Mouse (Mus musculus) forebrain, embryonic 11.5 days (tissue): Measurements from ENCODE around the gene Pdia4. TPM values are rescaled to one million over a fixed set of nuclear protein-coding genes. Genes with fewer than 3 reads are reported as not detected.
A peak's percentile ranks its signal among the peaks of the same experiment; 100 is the strongest.

ENCODE experiments used
- ATAC-seq: fragments of 200-750 bp; cut with Nextera tagmentation; replicated peaks from 2 replicates; pipeline ENCODE4 v1.8.0; 2017; ENCODE audit warnings: moderate TSS enrichment; ENCODE audit not compliant: low FRiP score
- DNase-seq: peaks from one replicate; pipeline ENCODE4 v3.0.0-alpha.2; 2017; ENCODE audit warnings: low spot score
- H3K27ac ChIP-seq: fragments of 300-500 bp; sonication (generic); 2 replicates; pipeline ENCODE4 v1.5.1; 2014; ENCODE audit warnings: low read depth, low read length
- H3K27me3 ChIP-seq: fragments of 300-500 bp; sonication (generic); 2 replicates; pipeline ENCODE4 v1.6.1; 2014; ENCODE audit warnings: mild to moderate bottlenecking, low read length, mixed read lengths; ENCODE audit not compliant: control insufficient read depth, insufficient read depth
- H3K36me3 ChIP-seq: fragments of 300-500 bp; sonication (generic); 2 replicates; pipeline ENCODE4 v1.6.1; 2014; ENCODE audit warnings: mild to moderate bottlenecking, low read length, moderate library complexity, mixed read lengths; ENCODE audit not compliant: control insufficient read depth, insufficient read depth
- H3K4me1 ChIP-seq: fragments of 300-500 bp; sonication (generic); replicated peaks from 2 replicates; pipeline ENCODE4 v1.6.1; 2014; ENCODE audit warnings: low read length, mixed read lengths; ENCODE audit not compliant: control insufficient read depth, insufficient read depth
- H3K4me2 ChIP-seq: fragments of 300-500 bp; sonication (generic); 2 replicates; pipeline ENCODE4 v1.6.1; 2014; ENCODE audit warnings: low read depth, mild to moderate bottlenecking, low read length, moderate library complexity, mixed read lengths; ENCODE audit not compliant: severe bottlenecking
- H3K4me3 ChIP-seq: fragments of 300-500 bp; sonication (generic); 2 replicates; pipeline ENCODE4 v1.5.1; 2014; ENCODE audit warnings: low read depth, low read length
- H3K9ac ChIP-seq: fragments of 300-500 bp; sonication (generic); 2 replicates; pipeline ENCODE4 v1.6.1; 2014; ENCODE audit warnings: low read length
- H3K9me3 ChIP-seq: fragments of 300-500 bp; sonication (generic); 2 replicates; pipeline ENCODE4 v1.6.1; 2016; ENCODE audit warnings: low read length, mixed read lengths; ENCODE audit not compliant: control insufficient read depth
- WGBS: fragments of 180-500 bp; shearing (Covaris S2); extraction: QIAGEN DNeasy Blood & Tissue Kit; methylation state at CpG from one replicate; pipeline ENCODE4 v1.1.7; 2014; 5-methylcytosine and 5-hydroxymethylcytosine counted together
- polyA plus RNA-seq: library from polyadenylated mRNA; unstranded; fragments of >200 nt; fragmentation: Nextera tagmentation; extraction: Ambion mirVana; gene quantifications from 2 replicates; pipeline ENCODE4 v1.2.1, GENCODE M21; 2014

Pdia4 gene
- polyA plus RNA-seq, 1 experiment from 2014 or later, result 252 TPM

DNA sequence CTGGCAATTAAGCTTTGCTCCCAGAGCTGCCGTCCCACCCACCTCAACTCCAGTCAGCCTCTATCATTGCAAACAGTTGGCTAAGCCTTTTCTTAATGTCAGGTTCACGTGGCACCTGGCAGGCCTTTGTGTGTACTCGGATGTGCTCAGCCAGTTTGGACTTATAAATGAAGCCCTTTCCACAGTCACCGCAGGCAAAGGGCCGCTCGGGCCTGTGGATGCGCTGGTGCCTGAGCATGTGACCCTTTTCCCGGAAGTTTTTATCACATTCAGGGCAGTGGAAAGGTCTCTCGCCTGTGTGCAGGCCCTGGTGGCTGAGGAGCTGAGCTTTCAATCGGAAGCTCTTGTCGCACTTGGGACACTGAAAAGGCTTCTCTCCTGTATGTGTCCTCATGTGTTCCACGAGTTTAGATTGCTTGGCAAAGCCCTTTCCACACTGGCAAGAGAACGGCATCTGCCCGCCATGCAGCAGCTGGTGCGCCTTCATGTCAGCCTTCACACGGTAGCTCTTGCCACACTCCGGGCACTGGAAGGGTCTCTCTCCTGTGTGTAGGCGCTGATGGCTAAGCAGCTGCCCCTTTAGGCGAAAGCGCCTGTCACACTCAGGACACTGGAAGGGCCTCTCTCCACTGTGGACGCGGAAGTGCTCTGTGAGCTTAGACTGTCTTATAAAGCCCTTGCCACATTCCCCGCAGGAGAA lies 6.5 kb upstream of the Pdia4 start:
- no peaks in the 10 kb centered on the region for H3K4me1 ChIP-seq
- no peaks in the 10 kb centered on the region; the same call in 1 of the 2 replicates for H3K36me3 ChIP-seq
- DNase-seq, result peak; percentile 30
- H3K27me3 ChIP-seq, result no peaks in the 10 kb centered on the region
- no peak overlapping the region for H3K4me2 ChIP-seq
- H3K27ac ChIP-seq, result no peak overlapping the region
- H3K9me3 ChIP-seq, result no peaks in the 10 kb centered on the region
- 94% methylated on average over 23 of the region's 23 CpGs for WGBS
- H3K9ac ChIP-seq, result no peak overlapping the region
- no peak for ATAC-seq
- no peak overlapping the region for H3K4me3 ChIP-seq

- H3K36me3 ChIP-seq, result no peaks in the 10 kb centered on the region; the same call in 1 of the 2 replicates
- H3K4me2 ChIP-seq, result no peak overlapping the region
- DNase-seq (no peak), ATAC-seq (no peak)
- no peak overlapping the region for H3K27ac ChIP-seq
- H3K9ac ChIP-seq, result no peak overlapping the region
- no peak overlapping the region for H3K4me3 ChIP-seq
- 92% methylated on average over 8 of the region's 8 CpGs for WGBS
- H3K4me1 ChIP-seq, result no peaks in the 10 kb centered on the region
- no peaks in the 10 kb centered on the region for H3K27me3 ChIP-seq
- H3K9me3 ChIP-seq, result no peaks in the 10 kb centered on the region
Measured at GRCm38 (mm10) chr6:47818721-47819120, 5.5 kb upstream of the Pdia4 start.

DNA sequence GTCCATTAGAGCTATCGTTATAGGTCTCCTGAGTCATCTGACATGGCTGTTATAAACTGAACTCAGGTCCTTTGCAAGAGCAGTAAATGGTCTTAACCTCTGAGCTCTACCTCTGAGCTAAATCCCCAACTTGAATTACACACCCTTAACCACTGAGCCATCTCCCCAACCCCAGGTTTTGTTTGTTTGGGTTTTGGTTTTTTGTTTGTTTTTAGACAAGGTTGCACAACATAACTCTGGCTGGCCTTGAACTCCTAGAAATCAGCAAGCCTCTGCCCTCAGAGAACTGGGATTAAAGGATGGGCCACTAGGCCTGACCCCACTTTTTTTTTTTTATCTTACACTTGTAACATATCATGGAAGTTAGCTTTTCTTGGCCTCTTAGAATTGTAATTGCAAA lies 2.9 kb upstream of the Pdia4 start:
- peaks cover 6% of the 10 kb centered on the region; the same call in 1 of the 2 replicates for H3K4me1 ChIP-seq
- H3K9me3 ChIP-seq, result no peaks in the 10 kb centered on the region
- ATAC-seq, result no peak
- 91% methylated on average over 1 of the region's 1 CpGs for WGBS
- DNase-seq, result peak; percentile 17
- no peak overlapping the region for H3K27ac ChIP-seq
- H3K27me3 ChIP-seq, result no peaks in the 10 kb centered on the region
- no peak overlapping the region for H3K4me3 ChIP-seq
- H3K4me2 ChIP-seq, result no peak overlapping the region
- H3K9ac ChIP-seq, result no peak overlapping the region
- no peaks in the 10 kb centered on the region; the same call in 1 of the 2 replicates for H3K36me3 ChIP-seq

GRCm38 (mm10) chr6:47812271-47812915 lies 837 bp downstream of the Pdia4 start:
- 1% methylated on average over 17 of the region's 17 CpGs for WGBS
- Histone ChIP-seq H3K36me3 (no peaks in the 10 kb centered on the region), H3K4me1 (peaks cover 8% of the 10 kb centered on the region; the same call in 1 of the 2 replicates), H3K4me3 (peak overlapping the region; percentile 84), H3K4me2 (peak overlapping the region; percentile 54), H3K27ac (peak overlapping the region; percentile 92), H3K27me3 (no peaks in the 10 kb centered on the region), H3K9ac (peak overlapping the region; percentile 94), H3K9me3 (no peaks in the 10 kb centered on the region)
- ATAC-seq (no peak), DNase-seq (no peak)

DNA sequence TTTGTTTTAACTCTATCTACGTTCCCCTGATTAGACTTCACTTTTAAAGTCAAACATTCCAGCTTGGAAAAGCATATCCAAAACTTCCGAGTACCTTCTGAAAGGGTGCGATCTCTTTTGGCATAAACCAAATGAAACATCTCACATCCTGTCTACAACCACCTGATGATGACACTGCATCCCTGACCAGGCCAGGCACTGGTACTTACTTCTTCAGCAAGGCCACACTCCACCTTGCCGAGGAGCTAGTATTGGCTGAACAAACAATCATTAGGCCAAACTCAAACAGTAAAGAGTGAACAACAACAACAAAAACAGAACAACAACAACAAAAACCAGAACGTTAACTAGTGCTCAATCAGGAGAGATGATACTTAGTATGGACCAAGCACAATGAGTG lies 1.9 kb downstream of the Pdia4 start:
- 76% methylated on average over 5 of the region's 5 CpGs for WGBS
- Histone ChIP-seq H3K4me1 (peaks cover 8% of the 10 kb centered on the region; the same call in 1 of the 2 replicates), H3K9ac (peak overlapping the region; percentile 94), H3K36me3 (peaks cover 4% of the 10 kb centered on the region; the same call in 1 of the 2 replicates), H3K4me3 (peak overlapping the region; percentile 84), H3K27me3 (no peaks in the 10 kb centered on the region), H3K27ac (no peak overlapping the region), H3K9me3 (no peaks in the 10 kb centered on the region), H3K4me2 (peak overlapping the region; percentile 54)
- ATAC-seq, result no peak
- DNase-seq, result no peak

GRCm38 (mm10) chr6:47810181-47810580 lies 3.0 kb downstream of the Pdia4 start:
- no peak for DNase-seq
- no peaks in the 10 kb centered on the region for H3K9me3 ChIP-seq
- H3K36me3 ChIP-seq, result peaks cover 4% of the 10 kb centered on the region; the same call in 1 of the 2 replicates
- H3K9ac ChIP-seq, result no peak overlapping the region
- H3K27me3 ChIP-seq, result no peaks in the 10 kb centered on the region
- no peak overlapping the region for H3K27ac ChIP-seq
- no peak for ATAC-seq
- peaks cover 8% of the 10 kb centered on the region; the same call in 1 of the 2 replicates for H3K4me1 ChIP-seq
- no peak overlapping the region for H3K4me3 ChIP-seq
- 92% methylated on average over 2 of the region's 2 CpGs for WGBS
- 0 out of 2 replicates have a peak overlapping the region, but pooled peaks have one; percentile 12 for H3K4me2 ChIP-seq

- H3K9me3 ChIP-seq, result no peaks in the 10 kb centered on the region
- H3K4me1 ChIP-seq, result peaks cover 8% of the 10 kb centered on the region; the same call in 1 of the 2 replicates
- peaks cover 8% of the 10 kb centered on the region; the same call in 1 of the 2 replicates for H3K36me3 ChIP-seq
- H3K9ac ChIP-seq, result no peak overlapping the region
- H3K4me2 ChIP-seq, result no peak overlapping the region
- H3K4me3 ChIP-seq, result no peak overlapping the region
- WGBS, result 87% methylated on average over 4 of the region's 4 CpGs
- ATAC-seq (no peak), DNase-seq (no peak)
- no peaks in the 10 kb centered on the region for H3K27me3 ChIP-seq
- no peak overlapping the region for H3K27ac ChIP-seq
Measured at GRCm38 (mm10) chr6:47809053-47809452, 4.2 kb downstream of the Pdia4 start.

- no peak for DNase-seq
- ATAC-seq, result no peak
- H3K36me3 ChIP-seq, result peaks cover 12% of the 10 kb centered on the region; the same call in 1 of the 2 replicates
Measured at GRCm38 (mm10) chr6:47808545-47808944, 4.7 kb downstream of the Pdia4 start.

More at GRCm38 (mm10) chr6:47808545-47808944, 4.7 kb downstream of the Pdia4 start:
- H3K27me3 ChIP-seq, result no peaks in the 10 kb centered on the region
- H3K4me1 ChIP-seq, result peaks cover 8% of the 10 kb centered on the region; the same call in 1 of the 2 replicates
- H3K4me2 ChIP-seq, result no peak overlapping the region
- 91% methylated on average over 5 of the region's 5 CpGs for WGBS
- H3K27ac ChIP-seq, result no peak overlapping the region
- no peak overlapping the region for H3K9ac ChIP-seq
- no peak overlapping the region for H3K4me3 ChIP-seq
- no peaks in the 10 kb centered on the region for H3K9me3 ChIP-seq
